Mouse (Mus musculus) G1E (cell line): Measurements from ENCODE around the gene Cptp. TPM values are rescaled to one million over a fixed set of nuclear protein-coding genes. Genes with fewer than 3 reads are reported as not detected.

Source experiments
- ATAC-seq: 2 replicates; pipeline ENCODE4 v1.8.0; 2016; ENCODE audit warnings: mild to moderate bottlenecking; ENCODE audit not compliant: insufficient number of reproducible peaks, poor library complexity, low FRiP score, severe bottlenecking; ENCODE audit errors: extremely low read depth
- DNase-seq: peaks from one replicate; pipeline ENCODE4 v3.0.0; 2012; ENCODE audit warnings: low spot score
- H3K27me3 ChIP-seq: 2 replicates; pipeline ENCODE4 v1.6.1; 2012; ENCODE audit warnings: mild to moderate bottlenecking, low read length, inconsistent platforms; ENCODE audit not compliant: insufficient read depth
- H3K36me3 ChIP-seq: replicated peaks from 2 replicates; pipeline ENCODE3; 2012; ENCODE audit warnings: mild to moderate bottlenecking, inconsistent platforms
- H3K4me1 ChIP-seq: 2 replicates; pipeline ENCODE4 v1.6.1; 2012; ENCODE audit warnings: low read depth, low read length, inconsistent platforms, mixed read lengths; ENCODE audit not compliant: insufficient read depth
- H3K4me3 ChIP-seq: 2 replicates; pipeline ENCODE4 v1.5.1; 2012; ENCODE audit warnings: low read depth, mild to moderate bottlenecking, inconsistent platforms, low read length, moderate library complexity, mixed read lengths
- H3K9me3 ChIP-seq: replicated peaks from 2 replicates; pipeline ENCODE4 v1.6.1; 2012; ENCODE audit warnings: inconsistent platforms
- CTCF ChIP-seq: IDR thresholded peaks from 2 replicates; pipeline ENCODE4 v1.5.1; 2012; ENCODE audit warnings: low read depth, low read length, inconsistent platforms, mixed read lengths
- GATA1 ChIP-seq: IDR thresholded peaks from 2 replicates; pipeline ENCODE4 v1.6.1; 2012; ENCODE audit warnings: borderline replicate concordance, low read length, inconsistent platforms, mixed read lengths
- GATA2 ChIP-seq: IDR thresholded peaks from 2 replicates; pipeline ENCODE4 v1.6.1; 2012; ENCODE audit warnings: low read depth, low read length, inconsistent platforms, borderline replicate concordance
- POLR2AphosphoS5 ChIP-seq: IDR thresholded peaks from 2 replicates; pipeline ENCODE4 v1.6.1; 2012; ENCODE audit warnings: low read depth, low read length, inconsistent platforms; ENCODE audit not compliant: insufficient replicate concordance
- TAL1 ChIP-seq: conservative IDR thresholded peaks from 2 replicates; pipeline ENCODE4 v1.6.1; 2012; ENCODE audit warnings: low read depth, low read length, inconsistent platforms, mixed read lengths
- polyA plus RNA-seq: library from polyadenylated mRNA; stranded (reverse); fragments of >175 nt; gene quantifications from 2 replicates; pipeline ENCODE4 v1.2.3, GENCODE M21; 2012
- total RNA-seq, 2 experiments: library from RNA; stranded (forward) in 1 of 2; stranded (reverse) in 1 of 2; fragments of 200-1000 nt in 1 of 2; fragments of >200 nt in 1 of 2; fragmentation: Nextera tagmentation in 1 of 2; gene quantifications; 2 replicates each; pipeline ENCODE4 v1.2.3; 2014 to 2017

Gene Cptp
- total and polyA plus RNA-seq, 3 experiments: 3.6 to 9.3 (median 6.7) TPM

DNA sequence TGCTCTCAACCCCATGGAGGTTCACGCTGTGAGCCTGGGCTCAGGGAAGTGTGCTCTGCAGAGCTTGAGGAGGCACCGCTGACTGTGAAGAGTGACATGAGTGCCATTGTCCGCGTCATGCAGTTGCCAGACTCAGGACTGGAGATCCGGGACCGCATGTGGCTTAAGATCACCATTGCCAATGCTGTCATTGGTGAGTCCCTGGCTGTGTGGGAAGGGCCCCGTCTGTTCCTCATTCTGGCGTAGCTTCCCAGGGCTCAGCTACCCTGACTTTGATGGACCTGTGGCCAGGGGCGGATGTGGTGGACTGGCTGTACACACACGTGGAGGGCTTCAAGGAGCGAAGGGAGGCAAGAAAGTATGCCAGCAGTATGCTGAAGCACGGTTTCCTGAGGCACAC is 13.2 kb downstream of the Cptp start:
- Histone ChIP-seq H3K9me3 (no peaks in the 10 kb centered on the region), H3K36me3 (peaks cover 100% of the 10 kb centered on the region), H3K4me3 (no peak overlapping the region), H3K4me1 (peaks cover 28% of the 10 kb centered on the region), H3K27me3 (no peaks in the 10 kb centered on the region)
- DNase-seq (no peak), ATAC-seq (no peak)
- TF ChIP-seq GATA2 (no peak), TAL1 (no peak), GATA1 (no peak)

DNA sequence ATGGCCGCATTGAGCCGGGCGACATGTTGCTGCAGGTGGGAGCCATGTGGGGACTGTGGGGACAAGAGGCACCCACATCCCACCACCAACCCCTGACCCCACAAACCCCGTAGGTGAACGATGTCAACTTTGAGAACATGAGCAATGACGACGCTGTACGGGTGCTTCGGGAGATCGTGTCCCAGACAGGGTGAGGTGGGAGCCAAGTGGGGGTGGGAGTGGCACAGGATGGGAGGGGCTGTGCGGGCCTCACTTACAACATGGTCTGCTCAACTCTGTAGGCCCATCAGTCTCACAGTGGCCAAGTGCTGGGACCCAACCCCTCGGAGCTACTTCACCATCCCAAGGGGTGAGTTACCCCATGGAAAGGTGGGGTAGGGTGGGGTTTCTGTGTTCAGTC is 14.2 kb downstream of the Cptp start:
- no peaks in the 10 kb centered on the region for H3K27me3 ChIP-seq
- H3K4me1 ChIP-seq: peaks cover 37% of the 10 kb centered on the region
- H3K4me3 ChIP-seq: no peak overlapping the region
- H3K9me3 ChIP-seq: no peaks in the 10 kb centered on the region
- TF ChIP-seq CTCF (no peak), GATA2 (no peak), TAL1 (no peak), POLR2AphosphoS5 (no peak), GATA1 (no peak)
- DNase-seq: no peak
- no peak for ATAC-seq
- peaks cover 100% of the 10 kb centered on the region for H3K36me3 ChIP-seq

DNA sequence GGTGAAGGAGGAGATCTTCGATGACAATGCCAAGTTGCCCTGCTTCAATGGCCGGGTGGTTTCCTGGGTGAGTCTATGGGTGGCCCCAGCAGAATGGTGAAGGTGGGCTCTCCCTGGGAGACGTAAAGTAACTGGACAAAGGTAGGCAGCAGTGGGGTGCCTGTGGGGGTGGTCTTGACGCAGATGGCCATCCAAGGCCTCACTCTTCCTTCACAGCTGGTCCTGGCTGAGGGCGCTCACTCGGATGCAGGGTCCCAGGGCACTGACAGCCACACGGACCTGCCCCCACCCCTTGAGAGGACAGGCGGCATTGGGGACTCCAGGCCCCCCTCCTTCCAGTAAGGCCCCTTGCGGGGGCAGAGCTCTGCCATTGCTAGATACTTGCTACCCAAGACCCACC is 15.8 kb downstream of the Cptp start:
- DNase-seq (no peak), ATAC-seq (no peak)
- Histone ChIP-seq H3K9me3 (no peaks in the 10 kb centered on the region), H3K36me3 (peaks cover 100% of the 10 kb centered on the region), H3K27me3 (no peaks in the 10 kb centered on the region), H3K4me3 (no peak overlapping the region), H3K4me1 (peaks cover 53% of the 10 kb centered on the region)
- TF ChIP-seq GATA2 (no peak), CTCF (no peak), TAL1 (no peak), GATA1 (no peak), POLR2AphosphoS5 (no peak)

DNA sequence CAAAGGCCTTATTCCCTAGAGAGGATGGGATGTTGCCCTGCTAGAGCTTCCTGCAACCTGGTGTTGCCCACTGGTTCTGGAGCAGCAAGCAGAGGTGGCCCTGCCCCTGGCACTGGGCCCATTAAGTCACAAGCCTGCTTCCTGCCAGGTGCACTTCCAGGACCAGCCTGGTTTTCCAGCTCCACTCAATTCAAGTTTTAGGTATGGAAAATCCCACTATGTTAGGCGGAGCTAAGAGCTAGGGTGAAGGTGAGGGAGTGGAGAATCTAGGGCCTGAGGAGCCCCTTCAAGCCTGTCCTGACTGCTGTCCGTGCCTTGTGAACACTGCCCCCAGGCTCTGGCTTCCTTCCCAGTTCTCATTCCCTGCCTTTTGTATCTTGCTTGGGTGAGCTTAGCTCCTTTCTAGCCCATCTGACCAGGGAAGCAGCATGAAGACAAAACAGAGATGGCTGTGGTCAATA is 17.3 kb downstream of the Cptp start:
- TF ChIP-seq GATA1: no peak
- TF ChIP-seq CTCF: no peak
- no peak for TF ChIP-seq TAL1
- no peak for TF ChIP-seq GATA2
- TF ChIP-seq POLR2AphosphoS5: no peak
- Histone ChIP-seq H3K36me3 (peaks cover 86% of the 10 kb centered on the region), H3K4me1 (peaks cover 59% of the 10 kb centered on the region), H3K27me3 (no peaks in the 10 kb centered on the region), H3K9me3 (no peaks in the 10 kb centered on the region), H3K4me3 (no peak overlapping the region)
- ATAC-seq (no peak), DNase-seq (no peak)

DNA sequence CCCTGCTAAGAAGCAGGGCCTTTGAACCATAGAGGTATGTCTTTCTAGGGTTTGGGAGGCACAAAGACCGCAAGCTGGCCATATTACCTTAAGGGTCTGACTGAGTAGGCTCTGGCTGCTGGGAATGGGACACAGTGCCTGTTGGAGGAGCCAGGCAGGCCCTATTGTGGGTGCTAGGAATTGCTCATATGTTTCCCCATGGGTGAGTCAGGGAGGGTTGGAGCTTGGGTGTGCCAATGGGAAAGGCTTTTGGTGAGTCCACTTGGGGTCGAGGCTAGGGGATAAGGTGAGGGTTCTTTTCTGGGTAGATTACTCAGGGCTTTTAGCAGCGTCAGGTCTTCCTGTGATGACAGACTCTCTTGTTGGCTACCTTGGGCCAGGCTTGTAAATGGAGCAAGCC is 17.9 kb downstream of the Cptp start:
- no peak for DNase-seq
- no peak for ATAC-seq
- Histone ChIP-seq H3K4me1 (peaks cover 59% of the 10 kb centered on the region), H3K27me3 (no peaks in the 10 kb centered on the region), H3K9me3 (no peaks in the 10 kb centered on the region), H3K36me3 (peaks cover 80% of the 10 kb centered on the region), H3K4me3 (no peak overlapping the region)
- TF ChIP-seq GATA1: no peak
- no peak for TF ChIP-seq POLR2AphosphoS5
- no peak for TF ChIP-seq TAL1
- no peak for TF ChIP-seq GATA2
- TF ChIP-seq CTCF: no peak

DNA sequence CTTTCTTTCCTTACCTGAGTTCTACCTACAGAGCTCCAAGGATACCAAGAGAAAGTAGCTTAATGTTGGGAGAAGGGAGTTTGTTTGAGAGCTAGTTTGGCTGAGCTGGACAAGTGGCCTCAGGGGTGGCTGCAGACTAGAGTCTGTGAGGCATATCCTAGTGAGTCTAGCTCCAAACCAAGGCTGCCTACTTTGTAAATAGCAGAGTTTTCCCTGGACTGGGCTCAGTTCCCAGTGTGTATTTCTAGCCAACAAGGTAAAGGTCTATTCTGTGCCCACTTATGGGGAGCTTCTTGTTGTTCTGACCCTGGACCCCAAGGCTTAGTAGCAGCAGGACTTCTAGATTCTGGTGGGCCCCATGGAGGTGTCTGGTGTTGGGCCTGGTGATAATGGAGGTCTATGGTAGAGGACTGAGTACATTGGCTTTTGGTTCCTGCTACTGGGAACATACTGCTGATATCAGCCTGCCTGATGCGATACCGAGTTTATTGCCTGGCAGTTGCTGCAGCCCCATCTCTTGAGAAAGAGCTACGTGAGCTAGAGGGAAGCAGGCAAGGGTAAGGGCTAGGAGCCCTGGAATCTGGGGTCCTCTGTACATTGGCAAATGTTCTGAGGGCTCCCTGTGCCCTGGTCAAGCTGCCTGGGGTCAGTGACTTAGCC is 19.3 kb downstream of the Cptp start:
- H3K36me3 ChIP-seq: peaks cover 65% of the 10 kb centered on the region
- H3K9me3 ChIP-seq: no peaks in the 10 kb centered on the region
- ATAC-seq (no peak), DNase-seq (no peak)
- no peak overlapping the region for H3K4me3 ChIP-seq
- TF ChIP-seq POLR2AphosphoS5 (no peak), GATA1 (no peak), CTCF (no peak)
- peaks cover 48% of the 10 kb centered on the region for H3K4me1 ChIP-seq
- no peaks in the 10 kb centered on the region for H3K27me3 ChIP-seq

DNA sequence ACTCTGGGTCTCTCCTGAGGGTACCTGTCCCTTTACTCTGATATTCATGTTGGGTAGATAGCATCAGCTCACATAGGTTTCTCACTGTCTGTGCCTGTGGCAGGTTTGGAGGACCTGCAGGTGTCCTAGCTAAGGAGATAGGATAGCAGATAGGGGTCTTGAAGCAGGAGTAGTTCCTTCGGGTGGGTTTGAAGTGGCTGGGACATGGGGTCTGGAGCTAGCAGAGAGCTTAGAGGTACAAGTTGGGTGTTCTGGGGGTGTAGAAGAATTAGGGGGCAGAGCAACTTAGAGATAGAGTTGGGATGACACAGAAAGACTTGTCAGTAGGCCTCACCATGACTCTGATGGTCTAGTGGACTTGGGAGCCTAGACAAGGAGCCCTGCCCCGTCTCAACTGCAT is 19.8 kb downstream of the Cptp start:
- ATAC-seq (no peak), DNase-seq (no peak)
- TF ChIP-seq CTCF (no peak), POLR2AphosphoS5 (no peak)
- Histone ChIP-seq H3K4me1 (peaks cover 48% of the 10 kb centered on the region), H3K4me3 (no peak overlapping the region), H3K27me3 (no peaks in the 10 kb centered on the region), H3K9me3 (no peaks in the 10 kb centered on the region), H3K36me3 (peaks cover 60% of the 10 kb centered on the region)
